Mouse (Mus musculus) neural tube, embryonic 15.5 days (tissue): ENCODE measurements around the gene Meis2. TPM values are rescaled to one million over a fixed set of nuclear protein-coding genes. Genes with fewer than 3 reads are reported as not detected.

Source experiments
- ATAC-seq: fragments of 200-750 bp; cut with Nextera tagmentation; 2 replicates; pipeline ENCODE4 v1.8.0; 2017; ENCODE audit warnings: mild to moderate bottlenecking, moderate TSS enrichment, moderate library complexity; ENCODE audit not compliant: low FRiP score
- H3K27ac ChIP-seq: fragments of 300-500 bp; sonication (generic); replicated peaks from 2 replicates; pipeline ENCODE4 v1.5.1; 2015; ENCODE audit warnings: mild to moderate bottlenecking, inconsistent platforms
- H3K27me3 ChIP-seq: fragments of 300-500 bp; sonication (generic); replicated peaks from 2 replicates; pipeline ENCODE4 v1.6.1; 2015; ENCODE audit warnings: inconsistent platforms
- H3K36me3 ChIP-seq: fragments of 300-500 bp; sonication (generic); 2 replicates; pipeline ENCODE4 v1.6.1; 2015; ENCODE audit warnings: inconsistent platforms
- H3K4me1 ChIP-seq: fragments of 300-500 bp; sonication (generic); 2 replicates; pipeline ENCODE4 v1.6.1; 2015; ENCODE audit warnings: inconsistent platforms
- H3K4me2 ChIP-seq: fragments of 300-500 bp; sonication (generic); 2 replicates; pipeline ENCODE4 v1.6.1; 2015; ENCODE audit warnings: inconsistent platforms, mild to moderate bottlenecking, moderate library complexity
- H3K4me3 ChIP-seq: fragments of 300-500 bp; sonication (generic); replicated peaks from 2 replicates; pipeline ENCODE4 v1.5.1; 2015; ENCODE audit warnings: mild to moderate bottlenecking, inconsistent platforms
- H3K9ac ChIP-seq: fragments of 300-500 bp; sonication (generic); replicated peaks from 2 replicates; pipeline ENCODE4 v1.6.1; 2015; ENCODE audit warnings: mild to moderate bottlenecking, inconsistent platforms
- H3K9me3 ChIP-seq: fragments of 300-500 bp; sonication (generic); replicated peaks from 2 replicates; pipeline ENCODE4 v1.6.1; 2016; ENCODE audit warnings: inconsistent platforms
- WGBS: fragments of 180-500 bp; shearing (Covaris S2); methylation state at CpG from one replicate; pipeline ENCODE4 v1.1.7; 2015; ENCODE audit warnings: mixed read lengths; 5-methylcytosine and 5-hydroxymethylcytosine counted together
- polyA plus RNA-seq: library from polyadenylated mRNA; unstranded; fragments of >200 nt; fragmentation: Nextera tagmentation; extraction: Ambion mirVana; gene quantifications from 2 replicates; pipeline ENCODE4 v1.2.1, GENCODE M21; 2015

The Meis2 gene
- polyA plus RNA-seq, 1 experiment from 2014 or later: 95.5 TPM

DNA sequence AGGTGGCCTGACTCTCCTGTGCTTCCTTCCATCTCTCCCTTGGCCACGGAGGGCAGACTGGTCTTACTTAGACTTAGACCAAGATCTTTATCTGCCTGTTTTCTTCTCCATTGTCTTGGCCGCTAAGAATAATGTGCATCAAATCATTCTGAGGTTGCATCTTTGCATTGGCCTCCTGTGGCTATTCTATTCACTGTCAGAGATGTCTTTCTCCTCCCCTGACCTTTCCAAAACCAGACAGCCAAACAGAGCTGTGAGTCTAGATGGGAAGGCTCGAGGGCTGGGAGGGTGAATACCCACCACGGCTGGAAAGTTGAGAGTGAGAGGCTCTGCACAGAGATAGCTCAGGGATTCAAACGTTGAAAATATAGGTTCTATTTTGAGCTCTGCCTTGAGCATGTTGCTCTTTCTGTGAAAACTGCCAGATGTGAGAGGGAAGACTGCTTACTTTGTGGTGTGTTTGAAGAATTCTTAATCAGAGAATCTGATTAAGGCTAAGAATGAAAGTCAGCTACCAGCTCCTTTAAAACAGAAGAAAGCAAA is 102.3 kb downstream of the Meis2 start:
- peaks cover 12% of the 10 kb centered on the region for H3K4me1 ChIP-seq
- no peak overlapping the region for H3K4me3 ChIP-seq
- no peak overlapping the region for H3K27ac ChIP-seq
- no peaks in the 10 kb centered on the region for H3K36me3 ChIP-seq
- no peaks in the 10 kb centered on the region for H3K9me3 ChIP-seq
- 44% methylated on average over 5 of the region's 5 CpGs for WGBS
- H3K9ac ChIP-seq: no peak overlapping the region
- H3K4me2 ChIP-seq: no peak overlapping the region
- no peak for ATAC-seq
- no peaks in the 10 kb centered on the region for H3K27me3 ChIP-seq

DNA sequence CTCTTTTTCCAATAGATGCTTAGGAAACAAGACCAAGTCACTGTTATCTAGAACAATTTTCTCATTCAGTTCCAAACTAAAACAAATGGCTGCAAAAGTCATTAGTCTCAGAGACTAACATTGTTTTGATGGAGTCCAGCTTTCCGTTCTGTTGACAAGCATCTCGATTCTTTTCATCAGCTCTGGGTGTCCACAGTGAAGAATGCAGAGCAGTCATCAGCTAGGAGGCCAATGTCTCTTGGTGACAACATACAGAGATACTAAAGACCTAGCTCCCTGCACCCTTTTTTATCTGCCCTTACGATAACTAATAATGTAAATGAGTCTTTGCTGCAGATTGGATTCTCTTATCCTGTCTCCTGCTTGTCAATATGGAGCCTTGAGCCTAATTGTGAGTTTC is 102.9 kb downstream of the Meis2 start:
- Histone ChIP-seq H3K4me1 (peaks cover 12% of the 10 kb centered on the region), H3K4me2 (no peak overlapping the region), H3K9ac (no peak overlapping the region), H3K36me3 (no peaks in the 10 kb centered on the region), H3K27ac (no peak overlapping the region), H3K9me3 (no peaks in the 10 kb centered on the region), H3K27me3 (no peaks in the 10 kb centered on the region), H3K4me3 (no peak overlapping the region)
- WGBS: 65% methylated on average over 3 of the region's 3 CpGs
- no peak for ATAC-seq

DNA sequence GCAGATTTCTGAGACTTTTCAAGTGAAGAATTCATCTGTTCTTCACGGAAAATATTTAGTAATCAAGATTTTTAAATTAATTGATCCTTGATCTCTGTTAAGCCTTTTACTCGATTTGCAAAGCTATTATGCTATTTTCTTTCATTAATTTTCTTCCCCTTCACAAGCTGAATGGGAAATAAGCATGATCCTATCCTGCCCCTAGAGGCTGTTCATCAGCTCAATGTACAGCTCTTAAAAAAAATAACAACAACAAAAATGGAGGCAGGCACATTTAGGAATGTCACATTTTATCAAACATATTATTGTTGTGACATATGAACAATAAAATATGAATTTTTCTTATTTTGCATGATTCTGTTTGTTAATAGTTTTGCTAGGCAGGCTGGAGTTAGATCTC is 103.5 kb downstream of the Meis2 start:
- H3K27ac ChIP-seq: no peak overlapping the region
- H3K9me3 ChIP-seq: no peaks in the 10 kb centered on the region
- peaks cover 12% of the 10 kb centered on the region for H3K4me1 ChIP-seq
- no peaks in the 10 kb centered on the region for H3K27me3 ChIP-seq
- H3K4me3 ChIP-seq: no peak overlapping the region
- H3K4me2 ChIP-seq: no peak overlapping the region
- no peaks in the 10 kb centered on the region for H3K36me3 ChIP-seq
- no peak for ATAC-seq
- 67% methylated on average over 2 of the region's 2 CpGs for WGBS
- H3K9ac ChIP-seq: no peak overlapping the region

DNA sequence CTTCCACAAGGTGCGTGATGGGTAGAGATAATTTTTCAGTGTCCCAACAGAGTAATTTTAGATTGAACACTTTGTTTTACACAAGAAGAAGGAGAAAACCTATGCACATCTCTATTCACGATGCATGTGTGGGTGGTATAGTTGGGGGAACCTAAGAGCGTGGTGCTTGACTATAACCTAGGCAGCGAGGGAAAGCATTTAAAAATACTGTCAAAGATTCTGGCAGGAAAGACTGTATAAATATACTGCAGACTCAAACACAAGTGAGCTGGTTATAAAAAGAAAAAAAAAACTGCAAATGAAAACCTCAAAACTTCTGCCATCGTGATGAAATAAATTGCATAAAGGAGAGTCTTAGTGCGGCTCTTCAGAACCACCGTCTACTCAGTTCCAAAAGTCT is 105.0 kb downstream of the Meis2 start:
- no peak overlapping the region for H3K4me2 ChIP-seq
- peaks cover 12% of the 10 kb centered on the region for H3K4me1 ChIP-seq
- no peaks in the 10 kb centered on the region for H3K9me3 ChIP-seq
- no peaks in the 10 kb centered on the region for H3K36me3 ChIP-seq
- no peaks in the 10 kb centered on the region for H3K27me3 ChIP-seq
- no peak overlapping the region for H3K9ac ChIP-seq
- H3K27ac ChIP-seq: no peak overlapping the region
- no peak for ATAC-seq
- 81% methylated on average over 7 of the region's 7 CpGs for WGBS
- H3K4me3 ChIP-seq: no peak overlapping the region

DNA sequence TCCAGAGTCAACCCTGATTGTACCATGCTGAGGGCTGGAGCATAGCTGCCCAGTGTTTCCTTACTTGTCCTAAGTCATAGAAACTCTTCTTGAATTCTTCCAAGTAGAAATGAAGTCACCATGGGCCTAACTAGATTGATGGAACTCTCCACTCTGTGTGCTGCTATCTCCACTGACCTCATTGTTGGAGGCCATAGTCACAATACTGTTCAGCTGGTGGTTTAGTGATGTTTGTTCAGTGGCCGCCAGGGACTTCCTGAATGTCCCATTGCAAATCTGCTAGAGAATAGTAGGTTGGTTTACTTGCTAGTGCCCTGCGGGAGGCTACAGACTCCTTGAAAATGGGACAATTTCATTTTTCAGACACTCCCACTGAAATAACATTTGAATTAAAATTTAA is 108.9 kb downstream of the Meis2 start:
- 68% methylated on average over 2 of the region's 2 CpGs for WGBS
- H3K9me3 ChIP-seq: no peaks in the 10 kb centered on the region
- no peak overlapping the region for H3K4me3 ChIP-seq
- no peaks in the 10 kb centered on the region for H3K27me3 ChIP-seq
- H3K36me3 ChIP-seq: no peaks in the 10 kb centered on the region
- ATAC-seq: no peak
- H3K4me2 ChIP-seq: no peak overlapping the region
- no peaks in the 10 kb centered on the region for H3K4me1 ChIP-seq
- no peak overlapping the region for H3K9ac ChIP-seq
- no peak overlapping the region for H3K27ac ChIP-seq

DNA sequence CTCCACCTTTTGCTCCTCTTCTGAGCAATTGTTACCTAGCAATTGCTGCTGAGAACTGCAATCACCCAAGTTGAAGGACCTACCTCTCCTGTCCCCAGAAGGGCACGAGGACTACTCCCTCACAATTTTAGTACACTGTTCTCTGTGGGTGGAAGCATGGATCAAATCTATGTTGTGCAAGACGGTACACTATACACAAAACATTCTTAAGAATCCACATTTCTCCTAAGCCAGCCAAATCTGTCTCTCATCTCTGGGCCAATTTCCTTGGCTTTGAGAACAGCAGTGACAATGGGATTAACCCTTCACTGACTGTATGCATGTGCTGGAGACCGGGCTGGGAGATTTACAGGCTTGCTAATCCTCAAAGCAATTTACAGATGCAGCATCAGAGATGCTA is 115.0 kb downstream of the Meis2 start:
- no peaks in the 10 kb centered on the region for H3K36me3 ChIP-seq
- no peak for ATAC-seq
- no peak overlapping the region for H3K4me3 ChIP-seq
- no peaks in the 10 kb centered on the region for H3K9me3 ChIP-seq
- no peak overlapping the region for H3K4me2 ChIP-seq
- WGBS: 69% methylated on average over 3 of the region's 3 CpGs
- no peak overlapping the region for H3K9ac ChIP-seq
- no peaks in the 10 kb centered on the region for H3K27me3 ChIP-seq
- no peaks in the 10 kb centered on the region for H3K4me1 ChIP-seq
- H3K27ac ChIP-seq: no peak overlapping the region

DNA sequence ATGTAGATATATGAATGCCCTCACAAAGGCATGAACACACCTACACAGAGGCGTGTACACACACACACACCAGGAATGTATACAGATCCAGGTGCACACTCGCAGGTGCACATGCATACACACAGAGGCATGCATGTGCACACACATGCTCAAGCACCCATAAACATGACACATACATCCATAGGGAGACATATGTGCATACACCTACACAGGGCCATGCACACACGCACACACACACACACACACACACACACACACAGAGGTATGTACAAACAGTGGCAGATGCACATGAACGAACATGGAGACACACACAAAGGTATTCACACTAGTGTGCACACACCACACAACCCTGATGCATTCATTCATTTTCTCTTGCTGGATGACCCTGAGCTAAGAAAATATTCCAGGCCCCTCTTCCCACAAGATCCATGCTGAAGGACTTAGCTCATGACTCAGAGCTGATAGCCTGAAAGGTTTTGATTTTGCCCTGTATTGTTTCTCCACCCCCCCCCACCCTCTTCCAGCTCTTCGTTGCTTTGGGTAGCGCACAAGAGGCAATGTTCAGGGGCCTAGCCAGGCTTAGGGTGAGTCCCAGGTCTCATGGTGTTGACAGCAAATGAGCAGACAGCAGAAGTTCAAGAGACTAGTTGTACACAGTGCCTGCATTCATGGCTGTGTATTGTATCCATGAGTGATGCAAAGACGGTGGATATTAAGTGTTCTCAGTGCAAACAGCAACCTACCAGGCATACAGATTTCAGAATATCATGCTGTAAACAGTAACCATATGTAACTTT is 116.8 kb downstream of the Meis2 start:
- 0 out of 2 replicates have a peak, but pooled peaks have one; percentile 40 for ATAC-seq
- H3K9me3 ChIP-seq: no peaks in the 10 kb centered on the region
- no peaks in the 10 kb centered on the region for H3K27me3 ChIP-seq
- H3K27ac ChIP-seq: no peak overlapping the region
- no peak overlapping the region for H3K4me2 ChIP-seq
- no peaks in the 10 kb centered on the region for H3K4me1 ChIP-seq
- H3K9ac ChIP-seq: no peak overlapping the region
- 92% methylated on average over 7 of the region's 7 CpGs for WGBS
- H3K36me3 ChIP-seq: no peaks in the 10 kb centered on the region
- H3K4me3 ChIP-seq: no peak overlapping the region

DNA sequence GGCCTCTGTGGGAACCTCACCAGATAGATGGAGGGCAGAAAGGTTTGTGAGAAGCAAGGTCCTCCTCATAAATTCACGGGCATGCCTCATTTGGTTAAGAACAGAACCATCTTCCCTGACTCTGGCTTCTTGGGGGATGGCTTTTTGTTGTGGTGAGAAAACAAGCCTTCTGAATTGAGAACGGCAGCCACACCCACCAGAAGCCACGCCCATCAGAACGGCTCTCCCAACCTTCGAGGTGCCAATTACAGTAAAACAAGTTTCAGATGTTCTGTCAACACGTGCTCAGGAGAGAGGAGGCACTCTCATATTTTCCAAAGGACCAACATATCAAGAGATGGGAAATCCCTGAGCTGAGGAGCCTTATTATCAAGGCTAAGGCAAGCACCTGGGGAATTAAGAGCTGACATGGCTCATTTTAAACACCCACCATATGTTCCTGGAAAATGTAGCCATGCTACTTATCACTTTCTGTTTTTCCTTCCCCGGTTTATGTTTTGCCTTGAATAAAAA is 117.9 kb downstream of the Meis2 start:
- WGBS: 26% methylated on average over 7 of the region's 7 CpGs
- Histone ChIP-seq H3K4me2 (no peak overlapping the region), H3K4me3 (no peak overlapping the region), H3K27ac (no peak overlapping the region), H3K9me3 (no peaks in the 10 kb centered on the region), H3K36me3 (no peaks in the 10 kb centered on the region), H3K4me1 (peaks cover 3% of the 10 kb centered on the region), H3K9ac (no peak overlapping the region), H3K27me3 (no peaks in the 10 kb centered on the region)
- no peak for ATAC-seq

DNA sequence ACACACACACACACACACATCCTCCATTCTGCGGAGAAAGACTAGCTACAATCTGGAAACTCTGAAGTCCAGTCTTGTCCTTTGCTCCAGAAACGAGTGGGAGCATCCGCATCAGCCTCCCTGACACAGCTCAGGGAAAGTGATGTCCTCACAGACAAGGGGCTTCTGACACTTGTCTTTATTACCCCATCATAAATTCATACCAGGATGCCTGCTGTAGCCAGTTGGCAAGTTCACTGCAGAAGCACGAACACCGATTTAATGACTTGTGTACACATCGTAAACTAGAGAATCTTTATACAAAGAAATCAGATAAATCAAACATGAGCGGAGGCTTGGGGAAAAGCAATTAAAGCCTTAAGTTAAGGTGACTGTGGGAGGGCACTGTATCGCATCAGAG is 122.6 kb downstream of the Meis2 start:
- ATAC-seq: no peak

DNA sequence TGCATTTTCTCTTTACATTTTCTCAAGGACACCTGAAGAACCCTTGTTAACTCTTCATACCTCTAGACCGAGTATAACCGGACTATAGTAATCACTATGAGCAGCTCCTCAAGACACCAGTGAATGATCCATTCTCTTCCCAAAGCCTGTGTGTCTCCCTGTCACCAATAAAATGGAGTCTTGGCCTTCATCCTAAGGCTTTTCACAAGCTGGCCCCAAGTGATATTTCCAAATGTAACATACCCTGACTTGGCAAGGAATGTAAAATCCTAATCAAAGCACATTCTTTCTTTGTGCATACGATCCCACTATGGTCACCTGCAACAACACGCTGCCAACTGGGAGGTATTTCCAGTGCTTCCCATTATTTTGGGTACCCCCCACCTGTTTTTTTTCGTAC is 125.8 kb downstream of the Meis2 start:
- Histone ChIP-seq H3K27me3 (no peaks in the 10 kb centered on the region), H3K9ac (no peak overlapping the region), H3K4me3 (no peak overlapping the region), H3K4me2 (no peak overlapping the region), H3K9me3 (no peaks in the 10 kb centered on the region), H3K27ac (no peak overlapping the region), H3K36me3 (no peaks in the 10 kb centered on the region), H3K4me1 (peaks cover 15% of the 10 kb centered on the region)
- 85% methylated on average over 5 of the region's 5 CpGs for WGBS
- ATAC-seq: no peak

More for the DNA sequence above, 122.6 kb downstream of the Meis2 start:
- no peaks in the 10 kb centered on the region for H3K9me3 ChIP-seq
- no peak overlapping the region for H3K9ac ChIP-seq
- H3K4me2 ChIP-seq: no peak overlapping the region
- WGBS: 38% methylated on average over 8 of the region's 8 CpGs
- H3K27ac ChIP-seq: no peak overlapping the region
- H3K36me3 ChIP-seq: no peaks in the 10 kb centered on the region
- H3K4me1 ChIP-seq: peaks cover 9% of the 10 kb centered on the region
- H3K4me3 ChIP-seq: no peak overlapping the region
- no peaks in the 10 kb centered on the region for H3K27me3 ChIP-seq

DNA sequence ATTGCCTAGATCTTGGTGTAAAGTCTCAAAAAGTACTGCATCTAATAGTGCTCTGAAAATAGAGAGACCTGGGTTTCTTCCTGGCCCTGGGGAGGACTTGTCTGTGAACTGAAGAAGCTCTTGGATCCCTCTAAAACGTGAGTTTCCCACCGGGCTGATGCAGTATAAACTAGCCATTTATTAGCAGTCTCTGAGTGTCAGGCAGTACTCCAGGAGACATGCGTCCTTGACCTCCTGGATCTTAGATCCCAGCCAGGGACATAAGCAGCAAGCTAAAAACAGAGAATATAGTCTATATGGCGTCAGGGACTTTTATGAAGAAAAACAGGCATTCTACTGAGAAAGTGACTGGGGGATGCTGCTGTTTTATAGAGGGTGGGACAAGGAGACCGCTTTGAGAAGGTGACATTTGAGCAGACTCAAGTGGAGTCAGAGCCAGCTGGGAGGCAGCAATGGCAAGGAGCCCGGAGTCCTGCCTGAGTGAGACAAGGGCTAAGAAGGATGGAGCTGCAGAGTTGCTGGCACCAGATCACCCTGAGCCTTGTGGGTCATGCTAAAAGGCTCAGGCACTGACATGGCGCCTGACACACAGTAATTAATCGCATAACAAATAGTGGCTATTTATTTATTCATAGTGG is 126.6 kb downstream of the Meis2 start:
- Histone ChIP-seq H3K27me3 (no peaks in the 10 kb centered on the region), H3K27ac (peak overlapping the region; percentile 54; the same call in 1 of the 2 replicates), H3K4me1 (peaks cover 15% of the 10 kb centered on the region), H3K36me3 (no peaks in the 10 kb centered on the region), H3K9ac (no peak overlapping the region), H3K4me2 (no peak overlapping the region), H3K4me3 (no peak overlapping the region), H3K9me3 (no peaks in the 10 kb centered on the region)
- 69% methylated on average over 8 of the region's 8 CpGs for WGBS
- peak; percentile 59; the same call in 1 of the 2 replicates for ATAC-seq

DNA sequence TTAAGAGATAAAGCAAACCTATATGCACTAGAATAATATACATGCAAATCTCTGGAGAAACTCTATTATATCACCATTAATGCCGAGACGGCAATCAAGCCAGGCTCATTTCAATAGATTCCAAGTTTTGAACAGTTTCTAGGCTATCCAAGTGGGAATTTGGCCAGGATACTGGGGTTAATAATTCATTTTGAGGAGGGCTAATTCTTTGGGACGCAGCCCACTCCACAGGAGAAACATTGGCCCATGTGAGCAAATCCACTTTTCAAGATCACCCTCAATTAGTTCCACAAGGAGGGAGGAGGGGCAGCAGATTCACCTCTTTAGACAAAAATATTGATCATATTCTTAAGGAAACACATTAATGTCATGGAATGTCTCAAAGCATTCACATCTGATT is 127.3 kb downstream of the Meis2 start:
- H3K9ac ChIP-seq: no peak overlapping the region
- no peaks in the 10 kb centered on the region for H3K36me3 ChIP-seq
- H3K4me3 ChIP-seq: no peak overlapping the region
- no peaks in the 10 kb centered on the region for H3K9me3 ChIP-seq
- no peak overlapping the region for H3K4me2 ChIP-seq
- 43% methylated on average over 3 of the region's 3 CpGs for WGBS
- no peak overlapping the region for H3K27ac ChIP-seq
- ATAC-seq: no peak
- peaks cover 15% of the 10 kb centered on the region for H3K4me1 ChIP-seq
- no peaks in the 10 kb centered on the region for H3K27me3 ChIP-seq
